Mouse (Mus musculus): ENCODE measurements around the gene Ktn1.

Ktn1 gene

GRCm38 (mm10) chr14:47664470-47664864 lies 16.2 kb downstream of the Ktn1 start:
- no peak for DNase-seq (ENCODE audit: low read depth, low spot score)

- DNase-seq (ENCODE audit: low read depth, low spot score), result no peak
These were observed 17.0 kb downstream of the Ktn1 start for GRCm38 (mm10) chr14:47665061-47665778.

- no peak for DNase-seq (ENCODE audit: low read depth, low spot score)
These were observed 19.8 kb downstream of the Ktn1 start for GRCm38 (mm10) chr14:47668096-47668495.

GRCm38 (mm10) chr14:47682886-47683285 lies 34.6 kb downstream of the Ktn1 start:
- no peak for DNase-seq (ENCODE audit: low read depth, low spot score)

GRCm38 (mm10) chr14:47684579-47684978 lies 36.3 kb downstream of the Ktn1 start:
- no peak for DNase-seq (ENCODE audit: low read depth, low spot score)

- no peak for DNase-seq (ENCODE audit: low read depth, low spot score)
These were observed 50.9 kb downstream of the Ktn1 start for GRCm38 (mm10) chr14:47699126-47699525.

- no peak for DNase-seq (ENCODE audit: low read depth, low spot score)
These were observed 61.3 kb downstream of the Ktn1 start for GRCm38 (mm10) chr14:47709546-47709945.

- no peak for DNase-seq (ENCODE audit: low read depth, low spot score)
These were observed 67.5 kb downstream of the Ktn1 start for GRCm38 (mm10) chr14:47715771-47716170.

- no peak for DNase-seq (ENCODE audit: low read depth, low spot score)
These were observed 69.8 kb downstream of the Ktn1 start for GRCm38 (mm10) chr14:47717916-47718606.

- DNase-seq (ENCODE audit: low read depth, low spot score), result no peak
These were observed 71.8 kb downstream of the Ktn1 start for GRCm38 (mm10) chr14:47720023-47720422.

GRCm38 (mm10) chr14:47723035-47723434 lies 74.8 kb downstream of the Ktn1 start:
- no peak for DNase-seq (ENCODE audit: low read depth, low spot score)

- no peak for DNase-seq (ENCODE audit: low read depth, low spot score)
These were observed 80.3 kb downstream of the Ktn1 start for GRCm38 (mm10) chr14:47728594-47728993.

- DNase-seq (ENCODE audit: low read depth, low spot score), result no peak
These were observed 87.1 kb downstream of the Ktn1 start for GRCm38 (mm10) chr14:47735354-47735753.

GRCm38 (mm10) chr14:47736471-47736870 lies 88.2 kb downstream of the Ktn1 start:
- DNase-seq (ENCODE audit: low read depth, low spot score), result no peak

- no peak for DNase-seq (ENCODE audit: low read depth, low spot score)
These were observed 92.2 kb downstream of the Ktn1 start for GRCm38 (mm10) chr14:47740316-47740996.

GRCm38 (mm10) chr14:47741046-47741445 lies 92.8 kb downstream of the Ktn1 start:
- no peak for DNase-seq (ENCODE audit: low read depth, low spot score)

GRCm38 (mm10) chr14:47742674-47743073 lies 94.4 kb downstream of the Ktn1 start:
- no peak for DNase-seq (ENCODE audit: low read depth, low spot score)

- DNase-seq (ENCODE audit: low read depth, low spot score), result no peak
These were observed 96.8 kb downstream of the Ktn1 start for GRCm38 (mm10) chr14:47745086-47745485.

- DNase-seq (ENCODE audit: low read depth, low spot score), result no peak
These were observed 99.3 kb downstream of the Ktn1 start for GRCm38 (mm10) chr14:47747536-47747935.

- DNase-seq (ENCODE audit: low read depth, low spot score), result no peak
These were observed 100.5 kb downstream of the Ktn1 start for GRCm38 (mm10) chr14:47748714-47749113.

GRCm38 (mm10) chr14:47751422-47752205 lies 103.4 kb downstream of the Ktn1 start:
- no peak for DNase-seq (ENCODE audit: low read depth, low spot score)

- no peak for DNase-seq (ENCODE audit: low read depth, low spot score)
These were observed 105.3 kb downstream of the Ktn1 start for GRCm38 (mm10) chr14:47753561-47753960.

Data from c-Kit-negative CD71-positive TER-119-positive erythroid progenitor cells, embryonic 14.5 days (primary cell).